Mouse (Mus musculus) urinary bladder, postnatal 36 days (tissue): Measurements from ENCODE around the gene Olfr718-ps1.
A peak's percentile ranks its signal among the peaks of the same experiment; 100 is the strongest.

Experiments used
- DNase-seq, 2 experiments: peaks; one replicate each; pipeline ENCODE4 v3.0.0; 2022; ENCODE audit warnings: low spot score in 2 of 2, mixed read lengths in 1 of 2

The Olfr718-ps1 gene

GRCm38 (mm10) chr5:143127837-143128236 lies 19.5 kb downstream of the Olfr718-ps1 start:
- DNase-seq = no peak

- DNase-seq = no peak
Observed at GRCm38 (mm10) chr5:143126908-143127307, 20.5 kb downstream of the Olfr718-ps1 start.

DNA sequence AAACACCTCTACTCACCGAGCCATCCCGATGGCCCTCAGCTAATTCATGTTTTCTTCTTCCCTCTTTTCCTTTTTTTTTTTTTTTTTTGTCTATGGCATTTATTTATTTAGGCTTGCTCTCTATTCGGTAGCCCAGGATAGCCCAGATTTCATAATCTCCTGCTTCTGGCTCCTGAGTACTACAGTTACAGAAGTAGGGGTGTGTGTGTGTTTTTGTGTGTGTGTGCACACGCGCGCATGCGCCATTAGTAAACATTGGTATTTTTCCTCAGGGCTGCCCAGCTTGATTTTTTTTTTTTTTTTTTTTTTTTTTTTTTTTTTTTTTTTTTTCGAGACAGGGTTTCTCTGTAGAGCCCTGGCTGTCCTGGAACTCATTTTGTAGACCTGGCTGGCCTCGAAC lies 21.3 kb downstream of the Olfr718-ps1 start:
- no peak for DNase-seq

DNA sequence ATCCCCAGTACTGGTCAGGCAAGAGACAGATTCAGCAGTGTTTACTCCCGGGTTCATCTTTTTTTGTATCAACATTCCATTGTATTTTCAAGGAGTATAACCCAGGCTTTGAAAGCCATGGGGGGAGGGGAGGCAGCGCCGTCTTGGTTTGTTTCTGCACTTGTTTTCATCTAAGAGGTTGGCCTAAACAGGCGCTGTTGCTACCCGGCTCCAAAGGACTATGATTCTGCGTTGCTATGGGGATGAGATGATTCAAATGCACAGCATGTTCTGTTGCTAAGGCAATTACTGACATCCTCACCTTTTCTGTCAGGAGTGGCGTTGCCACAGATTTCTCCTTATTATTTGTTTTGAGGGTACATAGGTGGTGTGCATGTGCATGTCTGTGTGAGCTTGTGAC lies 21.8 kb downstream of the Olfr718-ps1 start:
- no peak for DNase-seq

- DNase-seq = no peak
Observed at GRCm38 (mm10) chr5:143124805-143125378, 22.5 kb downstream of the Olfr718-ps1 start.

DNA sequence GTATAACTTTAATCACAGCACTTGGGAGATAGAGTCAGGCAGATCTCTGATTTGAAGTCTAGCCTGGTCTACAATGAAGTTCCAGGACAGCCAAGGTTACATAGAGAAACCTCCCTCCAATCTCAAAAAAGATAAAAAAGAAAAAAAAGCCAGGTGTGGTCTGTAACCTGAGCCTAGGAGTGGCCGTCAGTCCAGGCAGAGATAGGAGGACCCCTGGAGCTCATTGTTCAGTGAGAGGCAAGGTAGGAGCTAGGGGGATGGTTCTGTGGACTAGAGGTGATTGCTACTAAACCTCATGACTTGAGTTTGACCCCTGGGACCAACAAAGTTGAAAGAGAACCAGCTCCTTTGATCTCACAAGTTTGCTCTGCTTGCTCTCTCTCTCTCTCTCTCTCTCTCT lies 24.7 kb downstream of the Olfr718-ps1 start:
- no peak for DNase-seq

DNA sequence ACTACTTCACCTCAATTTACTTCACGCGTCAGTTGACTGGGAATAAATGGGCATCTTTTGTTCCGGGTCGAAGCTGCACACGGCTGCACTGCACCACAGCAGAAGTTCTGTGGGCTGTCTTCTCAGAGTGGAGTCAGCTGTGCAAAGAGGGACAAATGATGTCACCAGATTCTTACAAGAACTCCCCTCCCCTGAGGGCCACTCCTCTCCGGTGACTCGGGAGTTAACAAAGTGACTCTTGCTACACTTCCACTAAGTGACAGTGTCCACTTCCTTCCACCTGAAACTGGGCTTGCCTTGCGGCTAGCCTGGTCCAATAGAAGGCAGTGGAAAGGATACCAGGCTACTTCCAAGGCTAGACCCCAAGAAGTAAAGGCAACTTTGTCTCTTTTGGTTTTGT lies 25.3 kb downstream of the Olfr718-ps1 start:
- no peak for DNase-seq

GRCm38 (mm10) chr5:143112281-143113246 lies 34.8 kb downstream of the Olfr718-ps1 start, which contains the start of gene Rnf216:
TSS of gene Rnf216 (minus strand) at chr5:143112994.
- peak; percentile 86 to 93 for DNase-seq

- peak; percentile 10 to 23 for DNase-seq
Observed at GRCm38 (mm10) chr5:143106842-143107241, 40.5 kb downstream of the Olfr718-ps1 start.

- no peak for DNase-seq
Observed at GRCm38 (mm10) chr5:143103231-143103630, 44.1 kb downstream of the Olfr718-ps1 start.

DNA sequence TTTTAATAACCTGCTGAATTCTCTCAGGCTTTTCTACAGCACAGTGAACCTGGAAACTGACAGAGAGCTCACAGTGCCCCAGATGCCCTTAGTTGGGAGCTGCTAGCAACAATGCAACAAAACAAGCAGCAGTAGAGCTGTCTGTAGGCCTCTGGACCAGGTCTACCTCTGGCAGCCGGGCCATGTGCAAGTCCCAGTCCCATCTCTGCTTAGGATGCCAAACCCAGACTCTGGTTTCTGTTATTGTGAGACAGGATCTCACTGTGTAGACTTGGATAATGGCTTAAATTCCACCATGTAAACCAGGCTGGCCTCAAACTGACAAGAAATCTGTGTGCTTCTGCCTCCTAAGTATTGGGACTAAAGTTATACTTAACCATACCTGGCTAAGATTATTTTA lies 45.8 kb downstream of the Olfr718-ps1 start:
- DNase-seq = no peak

DNA sequence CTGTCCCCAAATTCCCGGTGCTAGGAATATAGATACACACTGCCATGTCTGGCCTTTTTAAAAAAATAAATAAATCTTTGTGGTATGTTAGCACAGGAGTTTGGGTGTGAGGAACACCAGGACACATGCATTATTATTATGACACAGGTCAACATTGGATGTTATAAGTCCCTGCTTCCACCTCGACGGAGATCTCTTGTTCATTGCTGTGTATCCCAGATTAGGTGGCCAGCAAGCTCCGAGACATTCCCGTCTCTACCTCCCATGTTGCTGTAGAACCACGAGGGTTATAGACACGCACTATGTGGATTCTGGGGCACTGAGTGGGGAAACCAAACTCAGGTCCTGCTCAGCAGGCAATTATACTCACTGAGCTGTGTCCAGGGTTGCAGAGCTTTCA lies 52.1 kb downstream of the Olfr718-ps1 start:
- DNase-seq = no peak

GRCm38 (mm10) chr5:143092891-143093290 lies 54.5 kb downstream of the Olfr718-ps1 start:
- DNase-seq = no peak

- peak in 1 of 2 experiments; percentile 23 for DNase-seq
Observed at GRCm38 (mm10) chr5:143084898-143085297, 62.5 kb downstream of the Olfr718-ps1 start.
